Mouse (Mus musculus) MEL (cell line): ENCODE measurements around the gene Tspoap1.

Source experiments
- CTCF ChIP-seq, 3 experiments: IDR thresholded peaks in 2 of 3; conservative IDR thresholded peaks in 1 of 3; 2 replicates each; pipeline ENCODE4 v1.5.1; 2011 to 2012; ENCODE audit warnings: low read length in 3 of 3, low read depth in 2 of 3, mild to moderate bottlenecking in 2 of 3, improper control_type of control experiment in 1 of 3, inconsistent platforms in 1 of 3, mixed read lengths in 1 of 3, moderate library complexity in 1 of 3; ENCODE audit not compliant: control insufficient read depth in 1 of 3, insufficient read depth in 1 of 3, poor library complexity in 1 of 3, severe bottlenecking in 1 of 3
- E2F4 ChIP-seq: IDR thresholded peaks from 2 replicates; pipeline ENCODE4 v1.6.1; 2011; ENCODE audit warnings: low read depth, low read length, improper control_type of control experiment, borderline replicate concordance
- EP300 ChIP-seq, 2 experiments: IDR thresholded peaks; 2 replicates each; pipeline ENCODE4 v1.6.1; 2011; ENCODE audit warnings: improper control_type of control experiment in 2 of 2, low read length in 2 of 2, low read depth in 1 of 2, mild to moderate bottlenecking in 1 of 2
- GABPA ChIP-seq: IDR thresholded peaks from 2 replicates; pipeline ENCODE4 v1.6.1; 2012; ENCODE audit warnings: low read depth, mild to moderate bottlenecking, inconsistent platforms, low read length, improper control_type of control experiment, moderate library complexity
- MAFK ChIP-seq: IDR thresholded peaks from 2 replicates; pipeline ENCODE4 v1.6.1; 2011; ENCODE audit warnings: low read depth, mild to moderate bottlenecking, low read length, improper control_type of control experiment, borderline replicate concordance
- POLR2A ChIP-seq, 2 experiments: IDR thresholded peaks; 2 replicates each; pipeline ENCODE4 v1.6.1; 2011 to 2012; ENCODE audit warnings: low read length in 2 of 2, mild to moderate bottlenecking in 2 of 2, control low read depth in 1 of 2, improper control_type of control experiment in 1 of 2, low read depth in 1 of 2, moderate library complexity in 1 of 2; ENCODE audit not compliant: control insufficient read depth in 1 of 2, insufficient read depth in 1 of 2, poor library complexity in 1 of 2
- TBP ChIP-seq: IDR thresholded peaks from 2 replicates; pipeline ENCODE4 v1.8.0; 2011; ENCODE audit warnings: low read depth, low read length, improper control_type of control experiment
- TCF12 ChIP-seq: IDR thresholded peaks from 2 replicates; pipeline ENCODE4 v1.6.1; 2014; ENCODE audit warnings: low read depth, mild to moderate bottlenecking, inconsistent platforms, low read length, improper control_type of control experiment, moderate library complexity
- ZMIZ1 ChIP-seq: IDR thresholded peaks from 2 replicates; pipeline ENCODE4 v1.6.1; 2012; ENCODE audit warnings: low read depth, mild to moderate bottlenecking, inconsistent platforms, low read length, improper control_type of control experiment, moderate library complexity

DNA sequence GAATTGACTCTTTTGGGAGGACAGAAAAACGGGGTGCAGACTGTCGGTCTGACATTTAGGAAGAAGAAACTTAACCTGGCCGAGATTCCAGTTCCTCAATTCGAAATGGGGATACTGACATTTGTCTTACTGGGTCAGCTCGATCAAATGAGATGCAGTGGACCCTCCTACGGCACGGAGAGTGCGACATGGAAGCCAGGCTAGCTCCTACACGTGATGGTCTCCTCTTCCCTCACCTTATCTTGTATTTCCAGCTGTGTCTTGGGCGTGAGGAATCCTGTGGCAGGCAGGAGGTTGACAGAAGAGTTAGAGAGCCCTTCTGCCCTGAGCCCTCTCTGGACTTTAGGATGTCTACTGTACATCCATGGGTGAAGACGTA is 10.3 kb upstream of the Tspoap1 start:
- TF ChIP-seq CTCF (IDR thresholded peaks at IDR 0.05 in 2 of 3, conservative IDR thresholded peaks at IDR 0.05 in 1 of 3; ENCODE audit: control insufficient read depth in 1 of 3, insufficient read depth in 1 of 3, low read depth in 2 of 3, low read length in 3 of 3, poor library complexity in 1 of 3, severe bottlenecking in 1 of 3) (no peak), TBP (0 out of 2 replicates have a peak, but pooled peaks have one; percentile 8), POLR2A (IDR thresholded peaks at IDR 0.05; ENCODE audit: control insufficient read depth in 1 of 2, insufficient read depth in 1 of 2, low read depth in 1 of 2, low read length in 2 of 2, poor library complexity in 1 of 2) (peak; percentile 67 to 79; a peak in 3 of 4 replicates), TCF12 (no peak), EP300 (IDR thresholded peaks at IDR 0.05; ENCODE audit: low read depth in 1 of 2, low read length in 2 of 2) (no peak), E2F4 (no peak), MAFK (no peak), ZMIZ1 (no peak), GABPA (no peak)
